Mouse (Mus musculus): ENCODE measurements around the gene Pkig. TPM values are rescaled to one million over a fixed set of nuclear protein-coding genes. Genes with fewer than 3 reads are reported as not detected.

Pkig gene
- polyA plus RNA-seq, 1 experiment from 2014 or later, result 87.0 TPM

GRCm38 (mm10) chr2:163690409-163691304, 32.5 kb downstream of the Pkig start:
- in situ Hi-C loops (cut with MboI; ENCODE audit: low pct_unique_long_range_greater_than_20kb), result no loop called here
- POLR2A ChIA-PET, result interaction anchor here (0.5 kb wide), 1 partner anchor 47 kb away, joined by 3 read pairs; no protein-coding TSS in a partner anchor
- CTCF ChIA-PET, result interaction anchor here (1.1 kb wide), 1 partner anchor 15 kb away, joined by 4 read pairs; no protein-coding TSS in a partner anchor
- DNase-seq (ENCODE audit: low read depth, low spot score), result no peak
- no peak for ATAC-seq
- TF ChIP-seq CTCF (IDR thresholded peaks at IDR 0.05), result no peak
- H3K27me3 ChIP-seq, result no peaks in the 10 kb centered on the region

GRCm38 (mm10) chr2:163691846-163692605, 33.8 kb downstream of the Pkig start:
- ChIA-PET CTCF (interaction anchor here (1.1 kb wide), 1 partner anchor 16 kb away, joined by 4 read pairs; no protein-coding TSS in a partner anchor), POLR2A (no interaction called here)
- DNase-seq (ENCODE audit: low read depth, low spot score), result no peak
- in situ Hi-C loops (cut with MboI; ENCODE audit: low pct_unique_long_range_greater_than_20kb), result no loop called here
- no peaks in the 10 kb centered on the region for H3K27me3 ChIP-seq
- no peak for ATAC-seq
- TF ChIP-seq CTCF (IDR thresholded peaks at IDR 0.05), result no peak

- TF ChIP-seq CTCF (IDR thresholded peaks at IDR 0.05), result no peak
- DNase-seq (ENCODE audit: low read depth, low spot score), result no peak
- CTCF ChIA-PET, result no interaction called here
- no peaks in the 10 kb centered on the region for H3K27me3 ChIP-seq
- ATAC-seq, result no peak
- POLR2A ChIA-PET, result no interaction called here
- in situ Hi-C loops (cut with MboI; ENCODE audit: low pct_unique_long_range_greater_than_20kb), result no loop called here
Measured at GRCm38 (mm10) chr2:163692873-163693612, 34.9 kb downstream of the Pkig start.

GRCm38 (mm10) chr2:163693716-163694314, 35.6 kb downstream of the Pkig start:
- H3K27me3 ChIP-seq, result no peaks in the 10 kb centered on the region
- POLR2A ChIA-PET, result no interaction called here
- CTCF ChIA-PET, result no interaction called here
- ATAC-seq, result no peak
- DNase-seq (ENCODE audit: low read depth, low spot score), result no peak
- TF ChIP-seq CTCF (IDR thresholded peaks at IDR 0.05), result no peak
- in situ Hi-C loops (cut with MboI; ENCODE audit: low pct_unique_long_range_greater_than_20kb), result no loop called here

- CTCF ChIA-PET, result no interaction called here
- ATAC-seq, result no peak
- POLR2A ChIA-PET, result no interaction called here
- H3K27me3 ChIP-seq, result no peaks in the 10 kb centered on the region
- no peak for TF ChIP-seq CTCF (IDR thresholded peaks at IDR 0.05)
- DNase-seq (ENCODE audit: low read depth, low spot score), result no peak
- in situ Hi-C loops (cut with MboI; ENCODE audit: low pct_unique_long_range_greater_than_20kb), result no loop called here
Measured at GRCm38 (mm10) chr2:163696763-163697162, 38.6 kb downstream of the Pkig start.

GRCm38 (mm10) chr2:163697764-163698480, 39.7 kb downstream of the Pkig start:
- no peak for TF ChIP-seq CTCF (IDR thresholded peaks at IDR 0.05)
- ATAC-seq (no peak), DNase-seq (ENCODE audit: low read depth, low spot score) (no peak)
- in situ Hi-C loops (cut with MboI; ENCODE audit: low pct_unique_long_range_greater_than_20kb), result no loop called here
- ChIA-PET CTCF (no interaction called here), POLR2A (no interaction called here)
- no peaks in the 10 kb centered on the region for H3K27me3 ChIP-seq

- H3K27me3 ChIP-seq, result no peaks in the 10 kb centered on the region
- TF ChIP-seq CTCF (IDR thresholded peaks at IDR 0.05), result no peak
- ATAC-seq (no peak), DNase-seq (ENCODE audit: low read depth, low spot score) (no peak)
- in situ Hi-C loops (cut with MboI; ENCODE audit: low pct_unique_long_range_greater_than_20kb), result no loop called here
- ChIA-PET CTCF (interaction anchor here (1.1 kb wide), 1 partner anchor 13 kb away, joined by 5 read pairs; no protein-coding TSS in a partner anchor), POLR2A (no interaction called here)
Measured at GRCm38 (mm10) chr2:163699078-163699780, 41.0 kb downstream of the Pkig start.

GRCm38 (mm10) chr2:163702431-163702830, 44.2 kb downstream of the Pkig start:
- H3K27me3 ChIP-seq, result no peaks in the 10 kb centered on the region
- CTCF ChIA-PET, result no interaction called here
- in situ Hi-C loops (cut with MboI; ENCODE audit: low pct_unique_long_range_greater_than_20kb), result loop anchor here (25.0 kb wide), 1 partner anchor 90 kb away; the partner anchor contains the start of gene Ttpal
- ATAC-seq (no peak), DNase-seq (ENCODE audit: low read depth, low spot score) (no peak)
- no peak for TF ChIP-seq CTCF (IDR thresholded peaks at IDR 0.05)
- POLR2A ChIA-PET, result no interaction called here

GRCm38 (mm10) chr2:163702921-163703320, 44.7 kb downstream of the Pkig start:
- CTCF ChIA-PET, result no interaction called here
- H3K27me3 ChIP-seq, result no peaks in the 10 kb centered on the region
- no peak for ATAC-seq
- in situ Hi-C loops (cut with MboI; ENCODE audit: low pct_unique_long_range_greater_than_20kb), result loop anchor here (25.0 kb wide), 1 partner anchor 91 kb away; the partner anchor contains the start of gene Ttpal
- no peak for DNase-seq (ENCODE audit: low read depth, low spot score)
- TF ChIP-seq CTCF (IDR thresholded peaks at IDR 0.05), result no peak
- POLR2A ChIA-PET, result no interaction called here

Data from Patski (cell line).